Comparison of ENCODE assay signal across 19 mouse cellular contexts in genomic region chr11:114061946-114062345, GRCm38 (mm10). TPM values are rescaled to one million over a fixed set of nuclear protein-coding genes. Genes with fewer than 3 reads are reported as not detected.
A peak's percentile ranks its signal among the peaks of the same experiment; 100 is the strongest.
DNase-seq lines count a peak whose midpoint lies in the region; ATAC-seq and TF ChIP-seq lines count a peak whose summit lies in the region.
"Had no signal": no experiment of that assay in that cellular context is flagged by ENCODE, and none has a peak within 500 bp of the region (broad histone marks: within the 10 kb centered on the region; RNA-seq: fewer than 3 reads in every experiment).

No protein-coding gene starts in this region.

- H3K4me1 ChIP-seq in heart, embryonic 10.5 days = peaks cover 61% of the 10 kb centered on the region
- peaks cover 33% of the 10 kb centered on the region for H3K4me1 ChIP-seq in lung, embryonic 16.5 days (replicated peaks; ENCODE audit: control insufficient read depth, insufficient read depth, low read length)
- H3K4me1 ChIP-seq in lung, postnatal 0 days (ENCODE audit: insufficient read depth, low read depth, low read length) = no peaks in the 10 kb centered on the region
- H3K4me1 ChIP-seq in limb, embryonic 15.5 days = peaks cover 57% of the 10 kb centered on the region
- H3K4me1 ChIP-seq in stomach, embryonic 15.5 days = peaks cover 20% of the 10 kb centered on the region
- no peaks in the 10 kb centered on the region for H3K4me1 ChIP-seq in intestine, postnatal 0 days (replicated peaks; ENCODE audit: control insufficient read depth, insufficient read depth, low read length)

- 61% methylated on average over 7 of the region's 7 CpGs for WGBS in heart, embryonic 10.5 days
- WGBS in lung, embryonic 16.5 days = 40% methylated on average over 7 of the region's 7 CpGs
- 38% methylated on average over 7 of the region's 7 CpGs for WGBS in lung, postnatal 0 days
- 46% methylated on average over 7 of the region's 7 CpGs for WGBS in limb, embryonic 15.5 days
- 25% methylated on average over 7 of the region's 7 CpGs for WGBS in stomach, embryonic 15.5 days
- WGBS in intestine, postnatal 0 days = 39% methylated on average over 7 of the region's 7 CpGs

- H3K9me3 ChIP-seq in heart, embryonic 10.5 days = no peaks in the 10 kb centered on the region
- no peaks in the 10 kb centered on the region for H3K9me3 ChIP-seq in lung, embryonic 16.5 days (ENCODE audit: control insufficient read depth, low read length)
- no peaks in the 10 kb centered on the region for H3K9me3 ChIP-seq in lung, postnatal 0 days (ENCODE audit: low read length)
- H3K9me3 ChIP-seq in limb, embryonic 15.5 days = no peaks in the 10 kb centered on the region
- H3K9me3 ChIP-seq in stomach, embryonic 15.5 days = no peaks in the 10 kb centered on the region
- H3K9me3 ChIP-seq in intestine, postnatal 0 days (ENCODE audit: control insufficient read depth) = no peaks in the 10 kb centered on the region
- H3K9me3 ChIP-seq: embryonic facial prominence, embryonic 12.5 days had no signal

- 0 out of 2 replicates have a peak overlapping the region, but pooled peaks have one; percentile 29 for H3K27ac ChIP-seq in heart, embryonic 10.5 days
- H3K27ac ChIP-seq in lung, embryonic 16.5 days (ENCODE audit: low read length) = peak overlapping the region; percentile 9
- no peak overlapping the region for H3K27ac ChIP-seq in lung, postnatal 0 days (ENCODE audit: low read length)
- H3K27ac ChIP-seq in limb, embryonic 15.5 days = peak overlapping the region; percentile 69
- H3K27ac ChIP-seq in stomach, embryonic 15.5 days = no peak overlapping the region
- H3K27ac ChIP-seq in intestine, postnatal 0 days (ENCODE audit: low read depth, low read length) = no peak overlapping the region
- H3K27ac ChIP-seq: embryonic facial prominence, embryonic 12.5 days; liver, embryonic 14.5 days had no signal

- H3K4me2 ChIP-seq in lung, embryonic 16.5 days (ENCODE audit: low read depth, low read length) = no peak overlapping the region
- H3K4me2 ChIP-seq in lung, postnatal 0 days (replicated peaks; ENCODE audit: low read depth, low read length) = no peak overlapping the region
- H3K4me2 ChIP-seq in limb, embryonic 15.5 days = no peak overlapping the region
- H3K4me2 ChIP-seq in stomach, embryonic 15.5 days = no peak overlapping the region
- no peak overlapping the region for H3K4me2 ChIP-seq in intestine, postnatal 0 days (replicated peaks; ENCODE audit: low read depth)
- H3K4me2 ChIP-seq: embryonic facial prominence, embryonic 12.5 days; heart, embryonic 11.5 days had no signal

- TF ChIP-seq CTCF in lung, postnatal 0 days (IDR thresholded peaks at IDR 0.05) = no peak
- TF ChIP-seq CTCF in intestine, postnatal 0 days (IDR thresholded peaks at IDR 0.05; ENCODE audit: low read depth) = no peak

- no peak for DNase-seq in heart, embryonic 10.5 days (ENCODE audit: low spot score)
- DNase-seq in heart, postnatal 36 days = no peak
- DNase-seq in lung, postnatal 0 days (ENCODE audit: low spot score) = no peak
- DNase-seq in left cerebral cortex, adult 9 months (ENCODE audit: low spot score in 2 of 2) = no peak
- DNase-seq: adrenal gland, postnatal 10 days; cerebellum, adult 11-12 months; gastrocnemius, postnatal 14 days; layer of hippocampus, postnatal 36 days; lung, postnatal 4 days; thymus, adult 2 months had no signal

- TF ChIP-seq EP300 in lung, postnatal 0 days (IDR thresholded peaks at IDR 0.05) = no peak

- no peak overlapping the region for H3K9ac ChIP-seq in lung, embryonic 16.5 days (ENCODE audit: low read length)
- H3K9ac ChIP-seq in lung, postnatal 0 days (replicated peaks; ENCODE audit: low read depth) = no peak overlapping the region
- H3K9ac ChIP-seq in limb, embryonic 15.5 days = no peak overlapping the region
- no peak overlapping the region for H3K9ac ChIP-seq in stomach, embryonic 15.5 days
- no peak overlapping the region for H3K9ac ChIP-seq in intestine, postnatal 0 days (ENCODE audit: low read depth, low read length)
- H3K9ac ChIP-seq: embryonic facial prominence, embryonic 12.5 days; liver, embryonic 14.5 days had no signal

- H3K27me3 ChIP-seq in heart, embryonic 10.5 days (ENCODE audit: insufficient read depth, poor library complexity, severe bottlenecking) = peaks cover 79% of the 10 kb centered on the region
- H3K27me3 ChIP-seq in lung, embryonic 16.5 days (ENCODE audit: control insufficient read depth, insufficient read depth, low read depth, low read length) = peaks cover 32% of the 10 kb centered on the region
- peaks cover 19% of the 10 kb centered on the region; the same call in 1 of the 2 replicates for H3K27me3 ChIP-seq in lung, postnatal 0 days (replicated peaks; ENCODE audit: insufficient read depth, low read length)
- peaks cover 20% of the 10 kb centered on the region for H3K27me3 ChIP-seq in limb, embryonic 15.5 days
- H3K27me3 ChIP-seq in stomach, embryonic 15.5 days (replicated peaks) = peaks cover 17% of the 10 kb centered on the region
- H3K27me3 ChIP-seq in intestine, postnatal 0 days (replicated peaks; ENCODE audit: control insufficient read depth, insufficient read depth, low read length) = peaks cover 32% of the 10 kb centered on the region

- ATAC-seq in lung, embryonic 16.5 days (ENCODE audit: low read depth) = no peak; the same call in 1 of the 2 replicates
- no peak for ATAC-seq in lung, postnatal 0 days
- ATAC-seq in limb, embryonic 15.5 days (ENCODE audit: insufficient number of reproducible peaks, low FRiP score, low TSS enrichment, low read depth) = no peak
- peak; percentile 19; the same call in 1 of the 2 replicates for ATAC-seq in stomach, embryonic 15.5 days (ENCODE audit: insufficient read depth, low FRiP score, low read depth)
- ATAC-seq in intestine, postnatal 0 days = no peak
- ATAC-seq: intestine, embryonic 16.5 days had no signal

- H3K4me3 ChIP-seq in heart, embryonic 10.5 days = no peak overlapping the region
- H3K4me3 ChIP-seq in lung, embryonic 16.5 days (ENCODE audit: low read length) = no peak overlapping the region
- H3K4me3 ChIP-seq in lung, postnatal 0 days (ENCODE audit: low read depth, low read length) = no peak overlapping the region
- H3K4me3 ChIP-seq in limb, embryonic 15.5 days = no peak overlapping the region
- no peak overlapping the region for H3K4me3 ChIP-seq in stomach, embryonic 15.5 days (replicated peaks)
- H3K4me3 ChIP-seq in intestine, postnatal 0 days (ENCODE audit: low read depth, low read length) = no peak overlapping the region
- H3K4me3 ChIP-seq: embryonic facial prominence, embryonic 12.5 days had no signal

- intact Hi-C loops in heart, postnatal 36 days (cut with DNase I) = no loop called here

- no peaks in the 10 kb centered on the region for H3K36me3 ChIP-seq in heart, embryonic 10.5 days
- H3K36me3 ChIP-seq in lung, embryonic 16.5 days (ENCODE audit: control insufficient read depth, insufficient read depth, low read length) = no peaks in the 10 kb centered on the region
- no peaks in the 10 kb centered on the region for H3K36me3 ChIP-seq in lung, postnatal 0 days (ENCODE audit: insufficient read depth, low read length)
- H3K36me3 ChIP-seq in limb, embryonic 15.5 days = no peaks in the 10 kb centered on the region
- H3K36me3 ChIP-seq in stomach, embryonic 15.5 days = no peaks in the 10 kb centered on the region
- H3K36me3 ChIP-seq in intestine, postnatal 0 days (ENCODE audit: control insufficient read depth, insufficient read depth) = no peaks in the 10 kb centered on the region
- H3K36me3 ChIP-seq: embryonic facial prominence, embryonic 12.5 days had no signal

RNA-seq across cellular contexts. Expression of gene Sdk2, which starts 4.9 kb away (rescaled TPM):
- polyA plus RNA-seq in heart, embryonic 10.5 days (2016; fragmentation: Nextera tagmentation; extraction: Ambion mirVana) = 2.4 and 4.1 TPM in 2 replicates
- 1 to 10 TPM; 1.1 to 2.6 TPM for total RNA-seq in heart, postnatal 36 days (2021)
- polyA plus RNA-seq in lung, embryonic 16.5 days (2015; fragmentation: Nextera tagmentation; extraction: Ambion mirVana) = 2.1 and 2.6 TPM in 2 replicates
- polyA plus RNA-seq in lung, postnatal 0 days (2015; fragmentation: Nextera tagmentation; extraction: Ambion mirVana) = 0.66 and 0.93 TPM in 2 replicates
- polyA plus RNA-seq in limb, embryonic 15.5 days (2015; fragmentation: Nextera tagmentation; extraction: Ambion mirVana) = 5.7 and 6.5 TPM in 2 replicates
- polyA plus RNA-seq in stomach, embryonic 15.5 days (2015; fragmentation: Nextera tagmentation; extraction: Ambion mirVana) = 3.0 and 3.2 TPM in 2 replicates
- 0.61 and 0.66 TPM in 2 replicates for polyA plus RNA-seq in intestine, postnatal 0 days (2015; fragmentation: Nextera tagmentation; extraction: Ambion mirVana)
- total RNA-seq: neutrophil, adult 5-6 weeks had no signal

Comparison
In these comparisons a context has a peak if more than half of its experiments do, and no peak if none do; other contexts are left out.
1. H3K27ac ChIP-seq: peak in heart, embryonic 10.5 days (single experiment), lung, embryonic 16.5 days (single experiment) and limb, embryonic 15.5 days (single experiment); none in lung, postnatal 0 days (single experiment), stomach, embryonic 15.5 days (single experiment) and intestine, postnatal 0 days (single experiment).